Mouse (Mus musculus): ENCODE measurements around the gene Pus10. TPM values are rescaled to one million over a fixed set of nuclear protein-coding genes. Genes with fewer than 3 reads are reported as not detected.

The Pus10 gene
- total RNA-seq, 2 experiments from 2014 or later = 23.1 to 24.7 TPM

DNA sequence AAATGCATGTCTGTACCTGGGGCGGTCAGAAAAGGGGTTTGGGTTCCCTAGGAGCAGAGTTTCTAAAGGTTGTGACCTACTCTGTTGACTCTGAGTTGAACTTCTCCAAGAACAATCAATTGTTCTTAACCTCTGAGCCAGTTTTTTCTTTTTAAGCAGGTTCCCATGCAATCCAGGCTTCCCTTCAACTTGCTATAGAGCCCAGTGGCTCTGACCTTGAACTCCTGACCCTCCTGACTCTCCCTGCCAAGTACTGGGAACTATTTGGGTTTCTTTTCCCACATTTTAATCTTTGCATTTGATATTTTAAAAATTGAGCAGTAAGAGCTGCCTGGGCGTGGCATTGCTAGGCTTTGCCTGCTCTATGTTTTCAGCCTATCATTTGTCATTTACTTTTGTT is 27.8 kb downstream of the Pus10 start:
- intact Hi-C loops (cut with DNase I) = no loop called here
- no peak for DNase-seq

GRCm38 (mm10) chr11:23695847-23696246 is 30.4 kb downstream of the Pus10 start:
- intact Hi-C loops (cut with DNase I) = no loop called here
- DNase-seq = no peak

DNA sequence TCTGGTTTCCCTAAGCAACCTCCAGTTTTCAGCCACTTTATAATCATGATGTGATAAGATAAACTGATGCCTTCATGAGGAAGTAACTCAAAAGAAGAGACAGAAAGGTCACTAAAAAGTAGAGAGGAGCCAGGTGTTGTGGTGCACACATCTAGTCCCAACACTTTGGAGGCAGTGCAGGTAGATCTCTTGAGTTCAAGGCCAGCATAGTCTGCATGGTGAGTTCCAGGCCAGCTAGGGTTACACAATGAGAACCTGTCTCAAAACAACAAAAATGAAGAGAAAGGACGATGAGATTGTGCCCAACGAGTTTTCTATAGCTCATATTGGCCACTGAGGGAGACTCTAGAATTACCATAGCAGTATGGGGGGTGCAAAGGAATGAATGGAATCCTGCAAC is 33.1 kb downstream of the Pus10 start:
- intact Hi-C loops (cut with DNase I) = no loop called here
- DNase-seq = no peak

- intact Hi-C loops (cut with DNase I) = no loop called here
- no peak for DNase-seq
Measured at GRCm38 (mm10) chr11:23699414-23700095, 34.1 kb downstream of the Pus10 start.

GRCm38 (mm10) chr11:23701831-23702230 is 36.4 kb downstream of the Pus10 start:
- intact Hi-C loops (cut with DNase I) = no loop called here
- DNase-seq = no peak

DNA sequence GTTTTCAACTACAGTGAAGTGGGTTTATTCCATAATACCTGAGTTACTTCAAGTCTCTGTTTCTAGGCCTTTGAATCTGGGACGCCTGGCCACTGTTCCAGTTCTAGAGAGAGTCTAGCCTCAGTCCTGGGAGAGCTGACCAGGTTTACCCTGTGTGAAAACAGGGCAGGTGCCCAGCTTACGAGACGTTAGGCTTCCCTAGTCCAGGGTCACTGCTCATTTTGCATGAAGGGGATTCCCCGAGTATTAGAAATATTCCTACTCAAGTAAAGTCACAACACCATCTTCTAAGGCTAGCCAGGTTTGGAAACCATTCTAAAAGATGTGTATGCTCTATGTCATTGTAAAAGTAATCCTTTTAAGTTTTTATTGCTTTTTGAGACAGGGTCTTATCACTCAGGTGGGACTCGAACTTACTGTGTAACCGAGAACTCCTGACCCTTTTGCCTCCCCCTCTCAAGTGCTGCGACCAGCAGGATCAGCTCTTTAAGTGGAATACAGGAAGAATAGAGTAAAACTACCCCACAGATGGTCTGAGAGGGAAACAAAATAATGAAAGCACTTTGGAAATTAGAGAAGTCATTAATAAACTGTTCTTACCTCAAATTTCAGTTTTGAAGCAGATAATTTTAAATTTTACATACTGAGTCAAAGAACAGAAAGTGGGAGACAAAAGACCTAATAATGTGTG is 39.3 kb downstream of the Pus10 start:
- DNase-seq = no peak
- intact Hi-C loops (cut with DNase I) = no loop called here

- intact Hi-C loops (cut with DNase I) = loop anchor here (10.0 kb wide), 1 partner anchor 173 kb away; no protein-coding TSS in a partner anchor
- no peak for DNase-seq
Measured at GRCm38 (mm10) chr11:23712299-23712698, 46.8 kb downstream of the Pus10 start.

DNA sequence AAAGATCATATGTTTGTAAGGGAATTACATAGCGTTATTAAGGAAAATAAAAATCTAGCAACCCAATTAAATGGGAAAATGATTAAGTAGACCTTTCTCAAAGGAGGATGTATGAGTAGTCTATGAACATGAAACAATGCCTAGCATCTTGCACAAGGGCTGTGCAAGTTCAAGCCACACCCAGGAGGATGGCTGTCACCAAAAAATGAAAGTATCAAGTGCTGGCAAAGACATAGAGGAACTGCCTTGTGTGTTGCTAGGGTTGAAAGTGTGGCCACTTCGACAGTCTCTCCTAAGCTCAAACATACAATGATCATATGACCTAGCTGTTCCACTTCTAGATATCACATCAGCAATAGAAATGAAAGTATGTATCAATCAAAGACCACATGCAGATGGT is 53.4 kb downstream of the Pus10 start:
- intact Hi-C loops (cut with DNase I) = loop anchor here (10.0 kb wide), 1 partner anchor 166 kb away; no protein-coding TSS in a partner anchor
- no peak for DNase-seq

- DNase-seq = no peak
- intact Hi-C loops (cut with DNase I) = loop anchor here (10.0 kb wide), 1 partner anchor 165 kb away; no protein-coding TSS in a partner anchor
Measured at GRCm38 (mm10) chr11:23719825-23720224, 54.4 kb downstream of the Pus10 start.

DNA sequence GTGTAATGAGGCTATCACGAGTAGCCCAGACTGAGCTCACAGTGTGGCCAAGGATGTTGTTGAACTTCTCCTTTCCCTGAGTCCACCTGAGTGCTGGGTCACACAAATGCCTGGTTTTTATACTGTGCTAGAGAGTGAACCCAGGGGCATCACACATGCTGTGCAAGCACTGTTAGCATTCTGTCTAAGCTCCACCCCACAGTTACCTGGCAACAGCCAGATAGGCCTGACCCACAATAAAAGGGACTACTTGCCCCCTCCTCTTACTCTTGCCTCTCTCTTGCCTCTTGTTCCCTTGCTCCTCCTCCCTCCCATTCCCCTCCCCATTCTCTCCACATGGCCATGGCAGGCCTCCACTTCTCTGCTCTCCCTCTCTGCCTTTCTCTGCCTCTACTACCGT is 56.9 kb downstream of the Pus10 start:
- no peak for DNase-seq
- intact Hi-C loops (cut with DNase I) = no loop called here

DNA sequence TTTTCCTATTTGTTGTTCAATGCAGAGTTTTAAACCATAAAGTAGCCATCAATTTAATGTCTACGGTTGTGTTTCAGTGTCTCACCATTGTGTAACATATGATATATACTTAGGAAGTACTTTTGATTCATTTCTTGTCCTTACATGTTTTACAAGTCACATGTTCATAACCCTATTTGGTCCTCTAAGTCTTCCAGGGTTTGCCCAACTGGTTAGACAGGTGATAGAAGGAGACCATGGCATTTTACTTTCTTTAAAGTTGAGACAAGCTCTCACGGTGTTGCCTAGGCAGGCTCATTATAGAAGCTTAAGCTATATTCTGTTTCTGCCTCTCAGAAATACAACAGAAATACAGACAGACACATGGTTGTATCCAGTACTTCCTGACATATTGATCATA is 60.4 kb downstream of the Pus10 start:
- intact Hi-C loops (cut with DNase I) = no loop called here
- no peak for DNase-seq

GRCm38 (mm10) chr11:23726441-23726840 is 61.0 kb downstream of the Pus10 start:
- intact Hi-C loops (cut with DNase I) = no loop called here

GRCm38 (mm10) chr11:23728186-23728585 is 62.7 kb downstream of the Pus10 start:
- no peak for DNase-seq
- intact Hi-C loops (cut with DNase I) = no loop called here

More at GRCm38 (mm10) chr11:23726441-23726840, 61.0 kb downstream of the Pus10 start:
- no peak for DNase-seq

- intact Hi-C loops (cut with DNase I) = no loop called here
- DNase-seq = no peak
Measured at GRCm38 (mm10) chr11:23730120-23730519, 64.6 kb downstream of the Pus10 start.

- intact Hi-C loops (cut with DNase I) = no loop called here
Measured at GRCm38 (mm10) chr11:23732840-23733239, 67.4 kb downstream of the Pus10 start.

GRCm38 (mm10) chr11:23734749-23735286 is 69.3 kb downstream of the Pus10 start:
- no peak for DNase-seq
- intact Hi-C loops (cut with DNase I) = no loop called here

More at GRCm38 (mm10) chr11:23732840-23733239, 67.4 kb downstream of the Pus10 start:
- no peak for DNase-seq

- intact Hi-C loops (cut with DNase I) = no loop called here
- no peak for DNase-seq
Measured at GRCm38 (mm10) chr11:23735820-23736470, 70.5 kb downstream of the Pus10 start.

GRCm38 (mm10) chr11:23740895-23741294 is 75.4 kb downstream of the Pus10 start:
- DNase-seq = no peak
- intact Hi-C loops (cut with DNase I) = no loop called here

- no peak for DNase-seq
- intact Hi-C loops (cut with DNase I) = no loop called here
Measured at GRCm38 (mm10) chr11:23741386-23741785, 75.9 kb downstream of the Pus10 start.

- intact Hi-C loops (cut with DNase I) = no loop called here
- no peak for DNase-seq
Measured at GRCm38 (mm10) chr11:23744352-23744751, 78.9 kb downstream of the Pus10 start.

- DNase-seq = no peak
- intact Hi-C loops (cut with DNase I) = no loop called here
Measured at GRCm38 (mm10) chr11:23746102-23746501, 80.6 kb downstream of the Pus10 start.
